Mouse (Mus musculus) CH12.LX (cell line): Measurements from ENCODE around the gene Tbc1d14. TPM values are rescaled to one million over a fixed set of nuclear protein-coding genes. Genes with fewer than 3 reads are reported as not detected.

Experiments
- DNase-seq: peaks from one replicate; pipeline ENCODE4 v3.0.0-alpha.2; 2013; ENCODE audit errors: extremely low read depth
- H3K27ac ChIP-seq: 2 replicates; pipeline ENCODE4 v1.5.1; 2012; ENCODE audit warnings: low read depth, mild to moderate bottlenecking, control low read depth, moderate library complexity; ENCODE audit not compliant: insufficient read depth
- H3K27me3 ChIP-seq: replicated peaks from 2 replicates; pipeline ENCODE3; 2012; ENCODE audit warnings: inconsistent platforms
- H3K36me3 ChIP-seq, 2 experiments: replicated peaks in 1 of 2; 2 replicates each; pipeline versions ENCODE3 to v1.6.1; 2012; ENCODE audit warnings: inconsistent platforms in 1 of 2, low read length in 1 of 2, mild to moderate bottlenecking in 1 of 2, mixed read lengths in 1 of 2, moderate library complexity in 1 of 2; ENCODE audit not compliant: control insufficient read depth in 1 of 2, insufficient read depth in 1 of 2
- H3K4me1 ChIP-seq, 2 experiments: 2 replicates each; pipeline ENCODE4 v1.6.1; 2012; ENCODE audit warnings: inconsistent platforms in 1 of 2, moderate library complexity in 1 of 2; ENCODE audit not compliant: insufficient read depth in 2 of 2, control insufficient read depth in 1 of 2
- H3K4me2 ChIP-seq: 2 replicates; pipeline ENCODE4 v1.6.1; 2012; ENCODE audit warnings: low read depth, mild to moderate bottlenecking, control low read depth; ENCODE audit not compliant: poor library complexity, insufficient read depth, severe bottlenecking
- H3K4me3 ChIP-seq, 3 experiments: fragments of 150-350 bp in 1 of 3; sonication (generic) in 1 of 3; replicated peaks in 1 of 3; 2 replicates each; pipeline versions ENCODE3 to v1.5.1; 2011 to 2012; ENCODE audit warnings: low read depth in 2 of 3, low read length in 2 of 3, mild to moderate bottlenecking in 2 of 3, moderate library complexity in 2 of 3, control low read depth in 1 of 3, improper control_type of control experiment in 1 of 3, inconsistent platforms in 1 of 3, mixed read lengths in 1 of 3; ENCODE audit not compliant: poor library complexity in 1 of 3
- H3K79me2 ChIP-seq: replicated peaks from 2 replicates; pipeline ENCODE4 v1.6.1; 2012; ENCODE audit warnings: mild to moderate bottlenecking, moderate library complexity; ENCODE audit not compliant: control insufficient read depth, poor library complexity, insufficient read depth, severe bottlenecking; ENCODE audit errors: extremely low read depth
- H3K9ac ChIP-seq: 2 replicates; pipeline ENCODE4 v1.6.1; 2012; ENCODE audit warnings: low read depth, mild to moderate bottlenecking, control low read depth, moderate library complexity; ENCODE audit not compliant: insufficient read depth
- H3K9me3 ChIP-seq: replicated peaks from 2 replicates; pipeline ENCODE3; 2012; ENCODE audit warnings: low read length, inconsistent platforms, mixed read lengths
- BHLHE40 ChIP-seq: IDR thresholded peaks from 2 replicates; pipeline ENCODE4 v1.6.1; 2011; ENCODE audit warnings: mild to moderate bottlenecking, low read depth, low read length, improper control_type of control experiment
- CHD1 ChIP-seq: IDR thresholded peaks from 2 replicates; pipeline ENCODE4 v1.6.1; 2012; ENCODE audit warnings: low read depth, low read length, improper control_type of control experiment, inconsistent platforms
- CHD2 ChIP-seq: IDR thresholded peaks from 2 replicates; pipeline ENCODE4 v1.6.1; 2011; ENCODE audit warnings: low read length, improper control_type of control experiment
- CTCF ChIP-seq, 2 experiments: IDR thresholded peaks in 1 of 2; conservative IDR thresholded peaks in 1 of 2; 2 replicates each; pipeline ENCODE4 v1.5.1; 2011 to 2012; ENCODE audit warnings: low read depth in 2 of 2, low read length in 2 of 2, improper control_type of control experiment in 1 of 2, inconsistent platforms in 1 of 2, mild to moderate bottlenecking in 1 of 2, moderate library complexity in 1 of 2
- ELF1 ChIP-seq: IDR thresholded peaks from 2 replicates; pipeline ENCODE4 v1.6.1; 2014; ENCODE audit warnings: low read depth, mild to moderate bottlenecking, inconsistent platforms, low read length, improper control_type of control experiment
- HCFC1 ChIP-seq: IDR thresholded peaks from 2 replicates; pipeline ENCODE4 v1.6.1; 2012; ENCODE audit warnings: low read depth, mild to moderate bottlenecking, inconsistent platforms, low read length, improper control_type of control experiment
- IRF4 ChIP-seq: IDR thresholded peaks from 2 replicates; pipeline ENCODE4 v1.6.1; 2014; ENCODE audit warnings: low read depth, mild to moderate bottlenecking, inconsistent platforms, low read length, improper control_type of control experiment
- JUN ChIP-seq: IDR thresholded peaks from 2 replicates; pipeline ENCODE4 v1.6.1; 2011; ENCODE audit warnings: low read depth, mild to moderate bottlenecking, low read length, improper control_type of control experiment, moderate library complexity; ENCODE audit not compliant: insufficient read depth
- JUND ChIP-seq: conservative IDR thresholded peaks from 2 replicates; pipeline ENCODE4 v1.6.1; 2011; ENCODE audit warnings: low read depth, low read length, improper control_type of control experiment
- MEF2A ChIP-seq: IDR thresholded peaks from 2 replicates; pipeline ENCODE4 v1.6.1; 2014; ENCODE audit warnings: low read depth, mild to moderate bottlenecking, inconsistent platforms, low read length, improper control_type of control experiment, borderline replicate concordance
- MYC ChIP-seq: IDR thresholded peaks from 2 replicates; pipeline ENCODE4 v1.6.1; 2011; ENCODE audit warnings: low read depth, mild to moderate bottlenecking, improper control_type of control experiment, low read length
- NELFE ChIP-seq: IDR thresholded peaks from 2 replicates; pipeline ENCODE4 v1.6.1; 2011; ENCODE audit warnings: low read depth, low read length, improper control_type of control experiment
- POLR2A ChIP-seq: IDR thresholded peaks from 2 replicates; pipeline ENCODE4 v1.6.1; 2011; ENCODE audit warnings: low read depth, mild to moderate bottlenecking, improper control_type of control experiment, low read length
- POLR2AphosphoS2 ChIP-seq: IDR thresholded peaks from 2 replicates; pipeline ENCODE4 v1.6.1; 2011; ENCODE audit warnings: low read depth, low read length, improper control_type of control experiment
- RAD21 ChIP-seq: IDR thresholded peaks from 2 replicates; pipeline ENCODE4 v1.6.1; 2011; ENCODE audit warnings: low read depth, mild to moderate bottlenecking, low read length, improper control_type of control experiment, moderate library complexity
- SMC3 ChIP-seq: IDR thresholded peaks from 2 replicates; pipeline ENCODE4 v1.6.1; 2011; ENCODE audit warnings: low read depth, low read length, improper control_type of control experiment
- dilution Hi-C: fragments of 300-500 bp; cut with MboI; formaldehyde crosslinking; loops from 2 replicates; pipeline ENCODE4 v1.14.3; 2020; ENCODE audit warnings: low sequenced_read_pairs; ENCODE audit not compliant: extremely low pct_unique_long_range_greater_than_20kb, extremely low pct_ligation_motif_present
- in situ Hi-C: fragments of 300-500 bp; cut with MboI; formaldehyde crosslinking; loops from 3 replicates; pipeline ENCODE4 v1.14.3; 2019; ENCODE audit warnings: low sequenced_read_pairs, low pct_ligation_motif_present, low pct_unique_long_range_greater_than_20kb, mixed read lengths
- polyA plus RNA-seq: library from polyadenylated mRNA; unstranded; fragments of >175 nt; gene quantifications from 2 replicates; pipeline ENCODE4 v1.2.1, GENCODE M21; 2012; ENCODE audit warnings: low read depth; ENCODE audit not compliant: insufficient read length
- total RNA-seq, 2 experiments: library from RNA; depleted of rRNA; stranded (reverse); fragments of 300-350 nt in 1 of 2; fragments of >200 nt in 1 of 2; gene quantifications; 2 replicates each; pipeline ENCODE4 v1.2.3; 2012 to 2014

Tbc1d14 gene
- total and polyA plus RNA-seq, 3 experiments, result 5.7 to 29.1 (median 10.1) TPM

DNA sequence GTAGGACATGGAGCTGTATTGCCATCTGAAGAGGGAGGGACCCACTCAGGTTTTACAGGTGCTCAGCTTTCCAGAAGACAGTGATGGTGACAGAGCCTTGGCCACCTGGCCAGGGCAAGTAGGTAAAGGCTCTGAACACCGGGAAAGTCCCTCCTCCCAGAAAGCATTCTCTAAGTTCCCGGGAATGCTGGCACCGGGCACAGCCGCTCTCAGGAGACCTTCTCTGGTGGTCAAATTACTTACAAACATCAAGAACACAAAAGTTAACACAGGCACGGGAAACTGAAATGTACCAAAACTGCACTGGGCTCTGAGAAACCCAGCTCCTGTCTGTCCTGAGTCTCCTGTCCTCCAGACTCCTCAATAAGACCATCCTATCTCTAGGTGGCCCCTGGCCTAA lies 63.4 kb downstream of the Tbc1d14 start:
- in situ Hi-C loops, result loop anchor here (5.0 kb wide), 1 partner anchor 53 kb away; no protein-coding TSS in a partner anchor
- TF ChIP-seq RAD21 (no peak), MYC (no peak), POLR2A (no peak), JUND (no peak), CHD1 (no peak), IRF4 (no peak), HCFC1 (no peak)
- no peak overlapping the region for H3K27ac ChIP-seq
- no peak for DNase-seq
- peaks cover 0 to 45% of the 10 kb centered on the region in 2 experiments for H3K36me3 ChIP-seq
- H3K4me1 ChIP-seq, result peaks cover 14 to 60% of the 10 kb centered on the region in 2 experiments
- H3K4me2 ChIP-seq, result peak overlapping the region; percentile 81
- H3K4me3 ChIP-seq, result peak overlapping the region; percentile 80 to 95 (median 90)
- dilution Hi-C loops, result no loop called here
- H3K9me3 ChIP-seq, result no peaks in the 10 kb centered on the region
- 0 out of 2 replicates have a peak, but pooled peaks cover 2% of the 10 kb centered on the region for H3K79me2 ChIP-seq
- no peaks in the 10 kb centered on the region for H3K27me3 ChIP-seq
- peak overlapping the region; percentile 49 for H3K9ac ChIP-seq

DNA sequence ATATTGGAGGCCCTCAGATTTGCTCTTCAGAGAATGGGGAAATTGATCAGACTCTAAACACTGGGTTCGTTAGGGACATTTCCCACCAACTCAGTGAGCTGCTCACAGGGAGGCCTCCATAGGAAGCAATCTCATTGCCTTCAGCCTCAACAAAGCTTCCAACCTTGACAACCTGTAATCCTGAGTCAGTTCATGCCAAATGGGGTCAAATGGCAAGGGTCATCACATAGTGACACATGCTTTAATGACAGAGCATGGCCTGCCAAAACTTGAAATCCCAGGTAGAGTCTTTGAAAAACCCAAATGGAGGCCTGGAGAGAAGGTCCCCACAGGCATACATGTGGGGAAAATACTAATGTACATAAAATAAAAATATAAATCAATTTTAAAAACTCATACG lies 66.2 kb downstream of the Tbc1d14 start:
- Histone ChIP-seq H3K4me1 (peaks cover 6 to 32% of the 10 kb centered on the region in 2 experiments; a peak in 3 of 4 replicates), H3K36me3 (peaks cover 7 to 68% of the 10 kb centered on the region in 2 experiments)
- dilution Hi-C loops, result no loop called here

DNA sequence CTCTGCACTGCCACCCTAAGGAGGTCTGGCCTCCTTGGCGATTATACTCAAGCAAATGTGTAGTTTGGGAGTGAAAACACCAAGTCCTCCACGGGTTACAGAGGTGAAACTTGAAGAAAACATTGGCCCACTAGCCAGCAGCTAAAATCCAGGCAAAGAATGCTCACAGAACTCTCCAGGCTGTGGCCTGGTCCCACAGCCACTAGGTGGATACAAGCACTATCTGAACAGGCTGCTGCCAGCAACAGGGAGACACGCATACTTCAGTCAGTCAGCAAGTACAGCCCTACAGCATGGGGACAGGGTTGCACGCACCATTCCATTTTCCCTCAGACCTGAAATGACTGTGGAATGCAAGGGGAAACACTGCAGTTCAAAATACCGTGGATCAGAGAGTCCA lies 66.8 kb downstream of the Tbc1d14 start:
- in situ Hi-C loops (loop anchor here (5.0 kb wide), 1 partner anchor 56 kb away; no protein-coding TSS in a partner anchor), dilution Hi-C loops (no loop called here)
- Histone ChIP-seq H3K36me3 (peaks cover 11 to 74% of the 10 kb centered on the region in 2 experiments), H3K9ac (no peak overlapping the region), H3K27me3 (no peaks in the 10 kb centered on the region), H3K4me1 (peaks cover 6 to 27% of the 10 kb centered on the region in 2 experiments; a peak in 3 of 4 replicates), H3K27ac (no peak overlapping the region), H3K9me3 (no peaks in the 10 kb centered on the region), H3K4me2 (no peak overlapping the region), H3K4me3 (no peak overlapping the region)
- no peak for DNase-seq
- TF ChIP-seq MEF2A (no peak), ELF1 (no peak), JUN (no peak), CTCF (conservative IDR thresholded peaks at IDR 0.05 in 1 of 2, IDR thresholded peaks at IDR 0.05 in 1 of 2; ENCODE audit: low read depth in 2 of 2, low read length in 2 of 2) (peak in 1 of 2 experiments; percentile 69; a peak in 2 of 4 replicates), JUND (no peak), RAD21 (peak; percentile 66), POLR2AphosphoS2 (no peak), NELFE (no peak), SMC3 (peak; percentile 60)
- TF ChIP-seq, all 38 proteins: peak for 3
- 0 out of 2 replicates have a peak, but pooled peaks cover under 1% of the 10 kb centered on the region for H3K79me2 ChIP-seq

More for the DNA sequence above, 66.2 kb downstream of the Tbc1d14 start:
- Histone ChIP-seq H3K4me3 (no peak overlapping the region), H3K9me3 (no peaks in the 10 kb centered on the region), H3K4me2 (no peak overlapping the region), H3K79me2 (0 out of 2 replicates have a peak, but pooled peaks cover 2% of the 10 kb centered on the region), H3K27me3 (no peaks in the 10 kb centered on the region), H3K27ac (no peak overlapping the region), H3K9ac (no peak overlapping the region)
- TF ChIP-seq BHLHE40 (no peak), CHD2 (no peak)
- in situ Hi-C loops, result loop anchor here (5.0 kb wide), 1 partner anchor 55 kb away; no protein-coding TSS in a partner anchor
- no peak for DNase-seq
